Mouse (Mus musculus) neural tube, embryonic 15.5 days (tissue): ENCODE data around the gene Iqgap1. TPM values are rescaled to one million over a fixed set of nuclear protein-coding genes. Genes with fewer than 3 reads are reported as not detected.
A peak's percentile ranks its signal among the peaks of the same experiment; 100 is the strongest.
"Not testable (repeated sequence)": the region's sequence is repeated elsewhere in the genome, so short reads cannot be mapped to it uniquely, and the experiment has no call there.

ENCODE experiments used
- ATAC-seq: fragments of 200-750 bp; cut with Nextera tagmentation; 2 replicates; pipeline ENCODE4 v1.8.0; 2017; ENCODE audit warnings: mild to moderate bottlenecking, moderate TSS enrichment, moderate library complexity; ENCODE audit not compliant: low FRiP score
- H3K27ac ChIP-seq: fragments of 300-500 bp; sonication (generic); replicated peaks from 2 replicates; pipeline ENCODE4 v1.5.1; 2015; ENCODE audit warnings: mild to moderate bottlenecking, inconsistent platforms
- H3K27me3 ChIP-seq: fragments of 300-500 bp; sonication (generic); replicated peaks from 2 replicates; pipeline ENCODE4 v1.6.1; 2015; ENCODE audit warnings: inconsistent platforms
- H3K36me3 ChIP-seq: fragments of 300-500 bp; sonication (generic); 2 replicates; pipeline ENCODE4 v1.6.1; 2015; ENCODE audit warnings: inconsistent platforms
- H3K4me1 ChIP-seq: fragments of 300-500 bp; sonication (generic); 2 replicates; pipeline ENCODE4 v1.6.1; 2015; ENCODE audit warnings: inconsistent platforms
- H3K4me2 ChIP-seq: fragments of 300-500 bp; sonication (generic); 2 replicates; pipeline ENCODE4 v1.6.1; 2015; ENCODE audit warnings: inconsistent platforms, mild to moderate bottlenecking, moderate library complexity
- H3K4me3 ChIP-seq: fragments of 300-500 bp; sonication (generic); replicated peaks from 2 replicates; pipeline ENCODE4 v1.5.1; 2015; ENCODE audit warnings: mild to moderate bottlenecking, inconsistent platforms
- H3K9ac ChIP-seq: fragments of 300-500 bp; sonication (generic); replicated peaks from 2 replicates; pipeline ENCODE4 v1.6.1; 2015; ENCODE audit warnings: mild to moderate bottlenecking, inconsistent platforms
- H3K9me3 ChIP-seq: fragments of 300-500 bp; sonication (generic); replicated peaks from 2 replicates; pipeline ENCODE4 v1.6.1; 2016; ENCODE audit warnings: inconsistent platforms
- WGBS: fragments of 180-500 bp; shearing (Covaris S2); methylation state at CpG from one replicate; pipeline ENCODE4 v1.1.7; 2015; ENCODE audit warnings: mixed read lengths; 5-methylcytosine and 5-hydroxymethylcytosine counted together
- polyA plus RNA-seq: library from polyadenylated mRNA; unstranded; fragments of >200 nt; fragmentation: Nextera tagmentation; extraction: Ambion mirVana; gene quantifications from 2 replicates; pipeline ENCODE4 v1.2.1, GENCODE M21; 2015

Iqgap1 gene
- polyA plus RNA-seq, 1 experiment from 2014 or later: 18.1 TPM

GRCm38 (mm10) chr7:80842132-80842531, 16.4 kb upstream of the Iqgap1 start:
- H3K4me1 ChIP-seq: no peaks in the 10 kb centered on the region
- 78% methylated on average over 5 of the region's 5 CpGs for WGBS

GRCm38 (mm10) chr7:80840937-80841336, 15.2 kb upstream of the Iqgap1 start:
- no peak overlapping the region for H3K9ac ChIP-seq
- H3K27ac ChIP-seq: no peak overlapping the region
- H3K4me3 ChIP-seq: no peak overlapping the region
- WGBS: 80% methylated on average over 4 of the region's 4 CpGs
- H3K27me3 ChIP-seq: 0 out of 2 replicates have a peak, but pooled peaks cover 3% of the 10 kb centered on the region
- no peak for ATAC-seq
- H3K36me3 ChIP-seq: no peaks in the 10 kb centered on the region
- H3K4me2 ChIP-seq: no peak overlapping the region
- H3K4me1 ChIP-seq: no peaks in the 10 kb centered on the region
- no peaks in the 10 kb centered on the region for H3K9me3 ChIP-seq

More at GRCm38 (mm10) chr7:80842132-80842531, 16.4 kb upstream of the Iqgap1 start:
- H3K36me3 ChIP-seq: no peaks in the 10 kb centered on the region
- H3K27ac ChIP-seq: no peak overlapping the region
- 0 out of 2 replicates have a peak, but pooled peaks cover 3% of the 10 kb centered on the region for H3K27me3 ChIP-seq
- no peak for ATAC-seq
- H3K9ac ChIP-seq: no peak overlapping the region
- H3K4me3 ChIP-seq: no peak overlapping the region
- H3K4me2 ChIP-seq: no peak overlapping the region
- H3K9me3 ChIP-seq: no peaks in the 10 kb centered on the region

GRCm38 (mm10) chr7:80840241-80840640, 14.5 kb upstream of the Iqgap1 start:
- 72% methylated on average over 1 of the region's 1 CpGs for WGBS
- Histone ChIP-seq H3K27me3 (0 out of 2 replicates have a peak, but pooled peaks cover 3% of the 10 kb centered on the region), H3K9ac (no peak overlapping the region), H3K4me3 (no peak overlapping the region), H3K27ac (no peak overlapping the region), H3K9me3 (no peaks in the 10 kb centered on the region), H3K36me3 (no peaks in the 10 kb centered on the region), H3K4me1 (no peaks in the 10 kb centered on the region), H3K4me2 (no peak overlapping the region)
- no peak for ATAC-seq

- H3K27me3 ChIP-seq: 0 out of 2 replicates have a peak, but pooled peaks cover 3% of the 10 kb centered on the region
Measured at GRCm38 (mm10) chr7:80839755-80840154, 14.0 kb upstream of the Iqgap1 start.

GRCm38 (mm10) chr7:80838247-80838646, 12.5 kb upstream of the Iqgap1 start:
- Histone ChIP-seq H3K4me1 (no peaks in the 10 kb centered on the region), H3K9me3 (no peaks in the 10 kb centered on the region), H3K27ac (no peak overlapping the region), H3K27me3 (0 out of 2 replicates have a peak, but pooled peaks cover 3% of the 10 kb centered on the region), H3K9ac (no peak overlapping the region), H3K36me3 (no peaks in the 10 kb centered on the region), H3K4me2 (no peak overlapping the region), H3K4me3 (no peak overlapping the region)
- 42% methylated on average over 7 of the region's 7 CpGs for WGBS
- ATAC-seq: no peak

More at GRCm38 (mm10) chr7:80839755-80840154, 14.0 kb upstream of the Iqgap1 start:
- ATAC-seq: no peak
- no peak overlapping the region for H3K27ac ChIP-seq
- no peak overlapping the region for H3K4me2 ChIP-seq
- no peaks in the 10 kb centered on the region for H3K9me3 ChIP-seq
- no peak overlapping the region for H3K4me3 ChIP-seq
- no peak overlapping the region for H3K9ac ChIP-seq
- H3K36me3 ChIP-seq: no peaks in the 10 kb centered on the region
- no peaks in the 10 kb centered on the region for H3K4me1 ChIP-seq

- Histone ChIP-seq H3K9me3 (no peaks in the 10 kb centered on the region), H3K4me2 (no peak overlapping the region), H3K4me3 (no peak overlapping the region), H3K27me3 (0 out of 2 replicates have a peak, but pooled peaks cover 3% of the 10 kb centered on the region), H3K27ac (no peak overlapping the region), H3K9ac (no peak overlapping the region), H3K4me1 (0 out of 2 replicates have a peak, but pooled peaks cover 3% of the 10 kb centered on the region), H3K36me3 (no peaks in the 10 kb centered on the region)
- 53% methylated on average over 9 of the region's 9 CpGs for WGBS
- no peak for ATAC-seq
Measured at GRCm38 (mm10) chr7:80837736-80838135, 12.0 kb upstream of the Iqgap1 start.

GRCm38 (mm10) chr7:80835984-80836652, 10.3 kb upstream of the Iqgap1 start:
- ATAC-seq: no peak
- Histone ChIP-seq H3K27me3 (0 out of 2 replicates have a peak, but pooled peaks cover 3% of the 10 kb centered on the region), H3K9ac (no peak overlapping the region), H3K9me3 (no peaks in the 10 kb centered on the region), H3K4me2 (no peak overlapping the region), H3K4me1 (0 out of 2 replicates have a peak, but pooled peaks cover 3% of the 10 kb centered on the region), H3K4me3 (no peak overlapping the region), H3K27ac (no peak overlapping the region), H3K36me3 (no peaks in the 10 kb centered on the region)
- WGBS: 84% methylated on average over 4 of the region's 4 CpGs

- Histone ChIP-seq H3K9ac (no peak overlapping the region), H3K27me3 (no peaks in the 10 kb centered on the region), H3K4me1 (0 out of 2 replicates have a peak, but pooled peaks cover 3% of the 10 kb centered on the region), H3K27ac (no peak overlapping the region), H3K36me3 (no peaks in the 10 kb centered on the region), H3K4me3 (no peak overlapping the region), H3K4me2 (no peak overlapping the region), H3K9me3 (no peaks in the 10 kb centered on the region)
- ATAC-seq: no peak
- 45% methylated on average over 12 of the region's 12 CpGs for WGBS
Measured at GRCm38 (mm10) chr7:80833651-80834532, 8.1 kb upstream of the Iqgap1 start.

GRCm38 (mm10) chr7:80832996-80833650, 7.3 kb upstream of the Iqgap1 start:
- H3K27me3 ChIP-seq, H3K36me3 ChIP-seq, H3K9me3 ChIP-seq, H3K27ac ChIP-seq, H3K9ac ChIP-seq, H3K4me1 ChIP-seq, H3K4me3 ChIP-seq: not testable (repeated sequence)
- WGBS: 17% methylated on average over 13 of the region's 14 CpGs
- peak; percentile 70; the same call in 1 of the 2 replicates for ATAC-seq
- peak overlapping the region; percentile 39 for H3K4me2 ChIP-seq

- H3K4me1 ChIP-seq: 0 out of 2 replicates have a peak, but pooled peaks cover 3% of the 10 kb centered on the region
- H3K9ac ChIP-seq: no peak overlapping the region
- ATAC-seq: no peak
Measured at GRCm38 (mm10) chr7:80832191-80832590, 6.4 kb upstream of the Iqgap1 start.

GRCm38 (mm10) chr7:80830193-80830803, 4.5 kb upstream of the Iqgap1 start:
- Histone ChIP-seq H3K9ac (no peak overlapping the region), H3K27me3 (no peaks in the 10 kb centered on the region), H3K4me3 (no peak overlapping the region), H3K27ac (no peak overlapping the region), H3K36me3 (no peaks in the 10 kb centered on the region), H3K4me2 (no peak overlapping the region), H3K9me3 (no peaks in the 10 kb centered on the region), H3K4me1 (0 out of 2 replicates have a peak, but pooled peaks cover 3% of the 10 kb centered on the region)
- ATAC-seq: no peak
- 82% methylated on average over 15 of the region's 15 CpGs for WGBS

More at GRCm38 (mm10) chr7:80832191-80832590, 6.4 kb upstream of the Iqgap1 start:
- H3K27ac ChIP-seq: no peak overlapping the region
- no peaks in the 10 kb centered on the region for H3K9me3 ChIP-seq
- H3K36me3 ChIP-seq: no peaks in the 10 kb centered on the region
- H3K4me2 ChIP-seq: no peak overlapping the region
- WGBS: 51% methylated on average over 4 of the region's 4 CpGs
- no peaks in the 10 kb centered on the region for H3K27me3 ChIP-seq
- no peak overlapping the region for H3K4me3 ChIP-seq
